Mouse (Mus musculus): ENCODE results near the gene Unc80.

The Unc80 gene

GRCm38 (mm10) chr1:66467821-66468703 lies at the start of gene Unc80:
TSS of gene Unc80 (plus strand) at chr1:66468367.
- peak; percentile 1 for DNase-seq (ENCODE audit: extremely low read depth, insufficient read length, low spot score)

DNA sequence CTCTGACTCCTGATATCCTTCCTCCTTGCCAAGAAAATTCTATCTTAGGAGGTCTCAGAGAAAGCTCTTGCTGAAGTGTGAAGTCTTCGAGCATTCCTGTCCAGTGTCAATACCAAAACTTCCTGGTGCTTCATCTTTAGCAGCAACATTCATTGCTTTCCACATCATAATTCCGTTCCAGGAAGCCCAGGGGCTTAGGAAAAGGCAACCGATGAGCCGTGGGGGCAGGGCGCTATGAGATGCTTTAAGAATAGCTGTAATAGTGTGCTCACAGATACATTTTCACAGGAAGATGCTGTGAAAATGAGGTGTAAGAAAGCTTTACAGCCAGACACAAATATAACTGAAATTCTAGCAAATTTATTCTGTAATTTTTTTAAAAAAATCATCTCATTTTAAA lies 42.1 kb upstream of the Unc80 start:
- no peak for DNase-seq (ENCODE audit: extremely low read depth, insufficient read length, low spot score)

DNA sequence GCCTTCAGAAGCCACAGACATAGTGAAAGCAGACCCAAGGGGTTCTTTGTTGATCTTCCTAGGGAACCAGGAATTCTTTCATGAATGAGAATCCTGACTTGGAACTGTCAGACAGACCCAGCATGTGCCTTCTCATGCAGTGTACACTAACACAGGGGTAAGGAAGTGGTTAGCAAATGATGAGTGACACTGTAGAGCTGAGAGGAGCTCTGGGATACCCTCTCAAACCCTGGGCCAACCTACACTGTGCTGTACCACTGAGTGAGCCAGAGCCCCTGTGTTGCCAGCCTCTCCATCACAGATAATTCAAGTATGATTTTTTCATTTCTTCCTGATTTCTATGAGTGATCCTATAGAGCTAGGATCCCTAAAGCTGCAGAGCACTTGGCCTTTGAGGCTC lies 37.2 kb upstream of the Unc80 start:
- no peak for DNase-seq (ENCODE audit: extremely low read depth, insufficient read length, low spot score)

GRCm38 (mm10) chr1:66431472-66431871 lies 36.7 kb upstream of the Unc80 start:
- DNase-seq (ENCODE audit: extremely low read depth, insufficient read length, low spot score), result no peak

DNA sequence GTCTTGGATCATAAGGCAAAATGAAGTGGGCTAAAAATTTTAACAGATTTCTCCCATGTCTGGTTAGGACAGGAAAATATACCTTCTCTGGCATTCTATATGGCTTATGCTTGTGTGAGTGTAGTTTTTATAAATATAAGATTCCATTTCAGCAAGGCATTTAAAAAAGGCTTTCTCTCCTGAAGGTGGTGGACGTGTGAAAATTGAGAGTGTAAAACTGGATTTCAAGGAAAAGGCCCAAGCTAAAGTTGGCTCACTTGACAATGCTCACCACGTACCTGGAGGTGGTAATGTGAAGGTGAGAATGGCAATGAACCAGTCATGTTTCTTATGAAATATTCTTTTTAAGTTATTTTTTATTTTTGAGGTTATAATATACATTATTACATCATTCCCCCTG lies 30.1 kb upstream of the Unc80 start:
- DNase-seq (ENCODE audit: extremely low read depth, insufficient read length, low spot score), result no peak

DNA sequence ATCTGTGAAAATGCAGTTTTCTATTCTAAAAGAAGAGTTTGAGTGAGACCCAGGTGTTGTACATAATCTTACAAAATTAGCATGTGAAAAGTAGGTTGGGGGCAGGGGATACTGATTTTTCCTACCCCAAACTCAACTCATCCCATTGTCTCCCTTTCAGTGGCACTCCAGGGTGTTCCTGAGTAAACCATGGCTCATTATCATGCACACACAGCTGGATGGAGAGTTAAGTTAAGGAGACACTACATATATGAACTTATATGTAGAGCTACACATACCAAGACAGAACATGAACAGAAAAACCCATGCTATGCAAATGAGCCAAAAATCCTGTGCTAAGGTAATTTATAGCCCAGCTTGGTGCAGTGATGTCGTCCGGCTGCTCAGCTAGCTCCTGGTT lies 25.2 kb upstream of the Unc80 start:
- DNase-seq (ENCODE audit: extremely low read depth, insufficient read length, low spot score), result no peak

GRCm38 (mm10) chr1:66449471-66449870 lies 18.7 kb upstream of the Unc80 start:
- no peak for DNase-seq (ENCODE audit: extremely low read depth, insufficient read length, low spot score)

DNA sequence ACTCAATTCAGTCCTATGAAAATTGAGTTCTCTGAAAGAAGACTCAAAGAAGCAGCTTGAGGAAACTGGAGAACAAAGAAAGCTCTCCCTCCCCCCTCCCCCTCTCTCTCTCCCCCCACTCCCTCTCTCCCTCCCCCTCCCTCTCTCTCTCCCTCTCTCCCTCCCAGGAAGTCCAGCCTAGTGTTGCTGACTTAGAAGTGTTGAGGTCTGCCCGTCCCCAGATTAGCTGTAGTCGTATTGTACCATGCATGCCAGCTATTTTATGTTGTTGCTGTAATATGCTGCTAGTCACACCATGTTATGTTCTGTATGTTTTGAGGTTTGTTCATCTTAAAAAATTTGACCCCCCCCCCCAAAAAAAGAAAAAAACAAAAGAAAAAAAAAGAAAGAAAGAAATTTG lies 11.6 kb upstream of the Unc80 start:
- no peak for DNase-seq (ENCODE audit: extremely low read depth, insufficient read length, low spot score)

DNA sequence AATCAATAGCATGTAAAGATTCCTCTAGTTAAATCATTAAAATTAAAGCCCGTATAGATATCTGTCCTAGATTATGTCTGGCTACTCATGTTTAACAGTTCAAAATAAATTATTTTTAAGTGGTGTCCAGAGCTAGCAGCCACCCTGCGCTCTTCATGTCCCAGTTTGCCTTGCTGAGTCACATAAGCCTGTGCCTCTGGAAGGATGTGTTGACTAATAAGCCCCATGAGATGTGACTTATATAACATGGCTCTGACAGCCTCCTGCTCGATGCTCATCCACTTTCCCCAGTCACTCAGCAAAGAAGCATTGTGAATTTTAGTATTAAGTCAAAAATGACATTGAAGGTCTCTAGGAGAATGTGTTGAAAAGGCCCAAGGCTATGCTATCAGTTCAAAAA lies 10.4 kb upstream of the Unc80 start:
- no peak for DNase-seq (ENCODE audit: extremely low read depth, insufficient read length, low spot score)

- DNase-seq (ENCODE audit: extremely low read depth, insufficient read length, low spot score), result no peak
Observed at GRCm38 (mm10) chr1:66459394-66459793, 8.8 kb upstream of the Unc80 start.

- no peak for DNase-seq (ENCODE audit: extremely low read depth, insufficient read length, low spot score)
Observed at GRCm38 (mm10) chr1:66460850-66461249, 7.3 kb upstream of the Unc80 start.

- DNase-seq (ENCODE audit: extremely low read depth, insufficient read length, low spot score), result no peak
Observed at GRCm38 (mm10) chr1:66468704-66469020, 495 bp downstream of the Unc80 start.

DNA sequence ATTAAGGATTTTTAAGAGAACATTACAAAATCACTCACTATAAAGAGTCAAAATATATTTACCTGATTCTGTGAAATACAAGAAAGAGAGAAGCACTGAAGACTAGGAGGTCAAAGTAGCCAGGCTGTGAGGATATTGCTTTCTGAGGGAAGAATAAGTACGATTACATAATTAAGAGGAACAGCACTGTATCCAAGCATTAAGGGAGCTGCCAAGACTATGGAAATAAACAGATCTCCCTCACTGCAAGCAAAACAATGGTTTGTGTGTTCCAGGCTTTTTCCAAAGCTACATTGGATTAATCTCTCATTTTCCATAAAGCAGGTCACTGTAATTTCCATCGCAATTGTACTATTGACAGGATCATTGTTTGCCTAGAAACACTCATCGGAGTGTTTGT lies 14.6 kb downstream of the Unc80 start:
- no peak for DNase-seq (ENCODE audit: extremely low read depth, insufficient read length, low spot score)

GRCm38 (mm10) chr1:66493064-66493463 lies 24.9 kb downstream of the Unc80 start:
- DNase-seq (ENCODE audit: extremely low read depth, insufficient read length, low spot score), result no peak

GRCm38 (mm10) chr1:66495310-66496012 lies 27.3 kb downstream of the Unc80 start:
- no peak for DNase-seq (ENCODE audit: extremely low read depth, insufficient read length, low spot score)

DNA sequence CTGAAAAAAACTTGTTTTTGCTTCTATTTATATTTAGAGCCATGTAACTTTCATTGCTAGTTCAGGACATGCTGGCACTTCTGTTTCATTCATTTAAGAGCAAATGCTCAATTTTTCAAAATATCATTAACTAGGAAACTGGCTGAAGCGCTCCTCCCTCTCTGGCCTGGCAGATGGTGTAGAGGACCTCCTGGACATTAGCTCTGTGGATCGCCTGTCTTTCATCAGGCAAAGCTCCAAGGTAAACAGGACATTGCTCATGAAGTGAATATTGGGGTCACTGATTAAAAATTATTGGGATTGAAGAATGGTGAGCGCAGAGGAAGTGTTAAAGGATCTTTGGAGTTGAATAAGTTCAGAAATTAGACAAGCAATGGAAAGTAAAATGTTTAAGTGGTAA lies 82.6 kb downstream of the Unc80 start:
- DNase-seq (ENCODE audit: extremely low read depth, insufficient read length, low spot score), result no peak

DNA sequence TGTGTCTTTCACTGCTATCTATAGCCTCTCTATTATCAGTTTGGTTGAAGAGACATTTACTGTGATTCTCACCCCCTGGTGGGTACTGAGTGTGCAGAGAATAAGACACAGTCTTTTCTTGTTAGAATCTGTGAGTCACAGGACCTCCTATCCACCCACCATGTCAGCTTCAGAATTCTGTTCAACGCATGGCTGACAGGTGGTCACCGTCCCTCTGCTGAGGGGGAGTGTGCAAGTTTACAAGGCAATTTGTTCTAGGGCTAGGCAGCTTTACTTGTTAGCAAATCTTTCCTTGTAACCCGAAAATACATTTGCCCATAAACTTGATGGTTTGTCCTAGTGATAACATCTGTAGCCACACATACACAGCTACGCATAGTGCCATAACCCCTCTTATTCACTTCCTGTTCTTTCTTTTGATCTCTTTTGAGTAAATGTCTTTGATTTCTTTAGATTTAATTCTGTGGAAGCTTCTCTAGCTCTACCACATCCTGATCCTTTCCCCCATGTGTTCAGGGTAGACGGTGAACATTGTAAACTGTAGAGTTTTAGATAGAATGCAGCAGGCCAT lies 84.3 kb downstream of the Unc80 start:
- no peak for DNase-seq (ENCODE audit: extremely low read depth, insufficient read length, low spot score)

DNA sequence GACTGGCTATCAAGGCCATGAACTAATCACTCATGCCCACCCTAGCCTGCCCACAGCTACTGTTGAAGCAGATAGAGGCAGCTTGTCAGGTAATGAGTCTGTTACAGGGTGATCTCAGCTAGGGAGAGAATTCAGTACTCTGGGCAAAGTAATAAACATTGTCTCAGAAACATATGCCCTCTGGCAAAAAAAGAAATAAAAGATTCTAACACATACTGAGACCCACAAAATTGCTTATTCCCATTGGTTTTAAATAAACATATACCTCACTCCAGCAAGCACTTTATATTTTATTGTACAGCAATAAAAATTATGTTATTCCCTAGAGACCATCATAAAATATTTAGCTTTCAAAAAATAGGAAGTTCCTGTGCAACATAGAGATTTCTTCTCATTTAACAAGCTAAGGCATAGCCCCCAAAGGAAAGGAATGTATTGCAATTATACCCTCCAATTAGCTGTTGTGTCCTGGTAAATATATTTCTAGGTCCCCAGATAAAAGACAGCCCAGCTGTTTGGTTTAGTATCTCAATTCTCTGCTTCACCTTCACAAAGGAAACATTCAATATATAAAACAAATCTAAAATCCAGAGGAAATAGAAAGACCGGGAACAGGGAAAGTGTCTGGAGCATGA lies 93.6 kb downstream of the Unc80 start:
- no peak for DNase-seq (ENCODE audit: extremely low read depth, insufficient read length, low spot score)

GRCm38 (mm10) chr1:66562332-66562731 lies 94.2 kb downstream of the Unc80 start:
- no peak for DNase-seq (ENCODE audit: extremely low read depth, insufficient read length, low spot score)

- DNase-seq (ENCODE audit: extremely low read depth, insufficient read length, low spot score), result no peak
Observed at GRCm38 (mm10) chr1:66569736-66570135, 101.6 kb downstream of the Unc80 start.

DNA sequence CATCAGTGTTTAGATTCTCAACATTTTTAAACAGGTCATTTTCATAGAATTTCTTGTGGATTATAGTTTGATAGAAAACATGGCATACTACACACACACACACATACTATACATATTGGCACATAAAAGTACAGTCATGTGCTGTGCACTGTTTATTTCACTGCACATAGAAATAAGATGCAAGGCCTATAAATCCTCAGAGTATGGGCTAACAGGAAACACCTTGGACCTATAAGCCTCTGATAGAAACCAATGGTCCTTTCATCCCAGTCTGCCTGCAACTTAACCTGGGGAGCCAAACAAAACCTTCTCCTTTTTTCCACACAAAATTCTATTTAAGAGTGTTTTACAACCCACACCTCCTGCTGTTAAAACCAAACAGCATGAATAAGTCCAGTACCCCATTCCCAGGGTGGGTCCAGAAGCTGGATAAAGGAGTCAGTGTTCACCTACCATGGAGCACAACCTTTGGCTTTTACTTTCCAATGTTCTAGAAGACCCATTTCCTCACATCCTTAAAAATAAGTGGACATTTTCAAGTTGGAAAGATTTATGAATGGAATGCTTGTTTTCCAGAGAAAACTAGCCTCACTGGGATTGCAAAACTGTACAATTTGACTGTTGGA lies 129.1 kb downstream of the Unc80 start:
- DNase-seq (ENCODE audit: extremely low read depth, insufficient read length, low spot score), result no peak

Measured in 3134 (cell line).